Mouse (Mus musculus) T-cell, adult 2 months (primary cell): ENCODE measurements around the gene Trim2.

ENCODE experiments used
- DNase-seq: peaks from one replicate; pipeline ENCODE4 v3.0.0; 2022; ENCODE audit warnings: low spot score

Trim2 gene

GRCm38 (mm10) chr3:84136509-84136908, 170.2 kb downstream of the Trim2 start:
- no peak for DNase-seq

GRCm38 (mm10) chr3:84135933-84136332, 170.7 kb downstream of the Trim2 start:
- no peak for DNase-seq

- no peak for DNase-seq
Measured at GRCm38 (mm10) chr3:84135387-84135786, 171.3 kb downstream of the Trim2 start.

- DNase-seq = no peak
Measured at GRCm38 (mm10) chr3:84131369-84131768, 175.3 kb downstream of the Trim2 start.

GRCm38 (mm10) chr3:84130776-84131175, 175.9 kb downstream of the Trim2 start:
- DNase-seq = no peak

GRCm38 (mm10) chr3:84128871-84129870, 177.5 kb downstream of the Trim2 start:
- no peak for DNase-seq

GRCm38 (mm10) chr3:84127431-84127830, 179.2 kb downstream of the Trim2 start:
- no peak for DNase-seq

GRCm38 (mm10) chr3:84126721-84127120, 180.0 kb downstream of the Trim2 start:
- no peak for DNase-seq

GRCm38 (mm10) chr3:84125704-84126289, 180.9 kb downstream of the Trim2 start:
- DNase-seq = peak; percentile 22

- peak; percentile 36 for DNase-seq
Measured at GRCm38 (mm10) chr3:84123461-84123860, 183.2 kb downstream of the Trim2 start.

- DNase-seq = no peak
Measured at GRCm38 (mm10) chr3:84118718-84119117, 188.0 kb downstream of the Trim2 start.

- no peak for DNase-seq
Measured at GRCm38 (mm10) chr3:84118178-84118577, 188.5 kb downstream of the Trim2 start.
